Mouse (Mus musculus) olfactory bulb, adult 2 months (tissue): ENCODE results near the gene Gpn1. TPM values are rescaled to one million over a fixed set of nuclear protein-coding genes. Genes with fewer than 3 reads are reported as not detected.

ENCODE experiments used
- H3K27ac ChIP-seq: fragments of 200-500 bp; 2 replicates; pipeline ENCODE4 v1.5.1; 2012; ENCODE audit warnings: low read depth, low read length; ENCODE audit not compliant: insufficient read depth
- H3K4me1 ChIP-seq: fragments of 200-500 bp; 2 replicates; pipeline ENCODE4 v1.6.1; 2012; ENCODE audit warnings: low read length; ENCODE audit not compliant: control insufficient read depth, insufficient read depth
- H3K4me3 ChIP-seq: fragments of 200-500 bp; 2 replicates; pipeline ENCODE4 v1.5.1; 2012; ENCODE audit warnings: mild to moderate bottlenecking, low read depth, low read length, moderate library complexity; ENCODE audit not compliant: insufficient read depth
- CTCF ChIP-seq: fragments of 200-500 bp; IDR thresholded peaks from 2 replicates; pipeline ENCODE4 v1.5.1; 2012; ENCODE audit warnings: low read depth, mild to moderate bottlenecking, low read length, moderate library complexity; ENCODE audit not compliant: insufficient read depth
- POLR2A ChIP-seq: fragments of 200-500 bp; IDR thresholded peaks from 2 replicates; pipeline ENCODE4 v1.6.1; 2012; ENCODE audit warnings: mild to moderate bottlenecking, low read depth, low read length, moderate library complexity; ENCODE audit not compliant: insufficient read depth
- WGBS: fragments of 180-500 bp; shearing (Covaris S2); methylation state at CpG from one replicate; pipeline ENCODE4 v1.1.7; 2018; 5-methylcytosine and 5-hydroxymethylcytosine counted together
- polyA plus RNA-seq: library from polyadenylated mRNA; stranded (reverse); fragments of >200 nt; gene quantifications from 2 replicates; pipeline ENCODE4 v1.2.4, GENCODE M21; 2012; ENCODE audit warnings: low replicate concordance; ENCODE audit not compliant: missing spikeins, insufficient read depth, insufficient read length

The Gpn1 gene
- polyA plus RNA-seq, 1 experiment, result not detected

DNA sequence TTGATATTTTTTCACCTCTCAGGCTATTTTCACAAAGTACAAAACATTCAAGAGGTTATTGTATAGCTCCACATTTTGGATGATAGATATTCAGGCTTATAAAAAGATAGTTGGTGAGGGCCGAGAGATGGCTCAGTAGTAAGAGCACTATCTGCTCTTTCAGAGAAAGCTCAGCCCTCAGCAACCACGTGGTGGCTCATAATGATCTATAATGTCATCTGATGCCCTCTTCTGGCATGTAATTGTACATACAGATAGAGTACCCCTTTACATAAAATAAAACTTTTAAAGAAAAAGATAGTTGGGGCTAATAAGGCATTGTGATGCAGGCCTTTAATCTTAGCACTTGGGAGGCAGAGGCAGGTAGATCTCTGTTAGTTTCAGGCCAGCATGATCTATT lies 34.0 kb downstream of the Gpn1 start:
- Histone ChIP-seq H3K27ac (no peak overlapping the region), H3K4me1 (peaks cover 5% of the 10 kb centered on the region; the same call in 1 of the 2 replicates), H3K4me3 (no peak overlapping the region)
- 45% methylated on average over 2 of the region's 2 CpGs for WGBS
- no peak for TF ChIP-seq CTCF
- no peak for TF ChIP-seq POLR2A

DNA sequence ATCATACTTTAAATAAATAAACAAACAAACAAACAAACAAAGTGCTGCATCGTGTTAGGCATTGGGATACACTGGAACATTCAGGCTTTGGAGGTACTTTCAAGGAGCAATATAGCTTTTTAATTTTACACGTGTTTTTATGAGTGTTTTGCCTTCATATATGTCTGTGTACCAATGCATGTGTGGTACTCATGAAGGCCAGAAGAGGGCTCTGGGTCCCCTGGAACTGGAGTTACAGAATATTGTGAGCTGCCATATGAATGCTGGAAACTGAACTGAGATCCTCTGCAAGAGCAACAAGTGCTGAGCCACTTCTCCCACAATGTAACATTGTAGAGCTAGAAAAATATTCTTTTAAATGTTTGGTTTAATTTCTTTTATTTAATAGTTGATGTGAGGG lies 40.7 kb downstream of the Gpn1 start:
- no peak overlapping the region for H3K27ac ChIP-seq
- whole genome bisulfite sequencing, result 87% methylated on average over 2 of the region's 2 CpGs
- no peak overlapping the region for H3K4me3 ChIP-seq
- no peaks in the 10 kb centered on the region for H3K4me1 ChIP-seq
- TF ChIP-seq CTCF (no peak), POLR2A (no peak)

- Histone ChIP-seq H3K4me1 (peaks cover 6% of the 10 kb centered on the region), H3K4me3 (no peak overlapping the region), H3K27ac (no peak overlapping the region)
- TF ChIP-seq POLR2A (no peak), CTCF (no peak)
- 37% methylated on average over 1 of the region's 1 CpGs for WGBS
These were observed 64.9 kb downstream of the Gpn1 start for GRCm38 (mm10) chr5:31559401-31559800.

DNA sequence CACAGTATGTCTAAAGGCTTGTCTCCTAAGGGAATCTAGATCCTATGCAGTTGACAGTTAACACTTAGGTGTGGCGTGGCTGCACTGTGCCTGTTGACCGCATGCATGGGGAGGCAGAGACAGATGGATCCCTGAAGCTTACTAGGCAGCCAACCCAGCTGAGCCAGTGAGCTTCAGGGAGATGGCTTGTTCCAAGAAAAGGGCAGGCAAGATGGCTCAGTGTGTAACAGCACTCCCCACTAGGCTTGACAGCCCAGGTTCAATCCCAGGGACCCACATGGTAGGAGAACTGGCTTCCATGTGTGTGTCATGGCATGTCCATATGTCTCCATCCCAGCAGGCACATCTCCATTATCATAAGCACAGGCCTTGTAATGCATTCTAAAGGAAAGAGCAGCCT lies 65.8 kb downstream of the Gpn1 start:
- Histone ChIP-seq H3K4me1 (peaks cover 14% of the 10 kb centered on the region), H3K4me3 (no peak overlapping the region), H3K27ac (no peak overlapping the region)
- TF ChIP-seq CTCF (no peak), POLR2A (no peak)
- 92% methylated on average over 2 of the region's 2 CpGs for WGBS

DNA sequence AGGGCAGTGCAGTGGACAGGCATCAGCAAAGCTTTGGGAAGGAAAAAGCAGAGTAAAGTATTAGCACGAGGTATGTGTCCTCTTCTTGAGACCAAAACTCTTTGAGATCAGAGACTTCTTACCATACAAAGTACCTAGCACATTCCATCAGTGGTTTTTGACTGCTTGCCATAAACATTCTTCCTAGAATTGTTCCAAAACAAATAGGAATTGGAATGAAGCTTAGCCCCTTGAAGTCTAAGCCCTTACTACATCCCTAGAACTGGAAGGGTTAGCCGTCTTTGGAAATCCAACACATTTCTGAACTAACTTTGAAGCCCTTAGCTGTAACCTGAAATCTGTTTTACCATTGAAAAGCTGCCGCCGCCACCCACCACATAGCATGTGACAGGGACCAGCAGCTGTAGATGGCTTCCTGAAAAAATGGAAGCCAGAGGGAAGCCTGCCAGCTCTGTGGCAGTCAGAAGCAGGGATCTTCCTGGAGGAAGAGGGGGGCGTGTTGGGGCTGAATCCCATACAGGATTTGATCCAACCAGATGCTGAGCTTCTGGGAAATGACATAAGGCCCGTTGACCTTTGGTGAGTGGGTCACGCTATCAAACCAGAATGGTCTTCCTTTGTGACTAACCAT lies 67.6 kb downstream of the Gpn1 start:
- 68% methylated on average over 7 of the region's 7 CpGs for WGBS
- no peak for TF ChIP-seq CTCF
- TF ChIP-seq POLR2A, result no peak
- H3K4me3 ChIP-seq, result no peak overlapping the region
- no peak overlapping the region for H3K27ac ChIP-seq
- H3K4me1 ChIP-seq, result peaks cover 14% of the 10 kb centered on the region

Other genes with a start within 250 kb of the Gpn1 start
- gene Krtcap3, start 243.1 kb upstream of the Gpn1 start, polyA plus RNA-seq, result not detected in 2 replicates
- not detected in 2 replicates for gene Ift172, start 203.6 kb upstream of the Gpn1 start, polyA plus RNA-seq
- gene Fndc4, start 198.7 kb upstream of the Gpn1 start, polyA plus RNA-seq, result not detected in 2 replicates
- not detected in 2 replicates for gene Gckr, start 197.3 kb upstream of the Gpn1 start, polyA plus RNA-seq
- gene Zfp512, start 42.3 kb upstream of the Gpn1 start, polyA plus RNA-seq, result not detected in 2 replicates
- not detected in 2 replicates for gene 4930548H24Rik, start 9.0 kb upstream of the Gpn1 start, polyA plus RNA-seq
- gene Slc4a1ap, start 32.3 kb downstream of the Gpn1 start, polyA plus RNA-seq, result not detected in 2 replicates
- gene Supt7l, start 33.1 kb downstream of the Gpn1 start, polyA plus RNA-seq, result not detected in 2 replicates
- gene Mrpl33, start 102.2 kb downstream of the Gpn1 start, polyA plus RNA-seq, result not detected in 2 replicates
- not detected in 2 replicates for gene Rbks, start 202.9 kb downstream of the Gpn1 start, polyA plus RNA-seq
- gene Babam2, start 202.9 kb downstream of the Gpn1 start, polyA plus RNA-seq, result not detected in 2 replicates